Mouse (Mus musculus) embryonic facial prominence, embryonic 15.5 days (tissue): ENCODE results near the gene Rbm46. TPM values are rescaled to one million over a fixed set of nuclear protein-coding genes. Genes with fewer than 3 reads are reported as not detected.

ENCODE experiments used
- ATAC-seq: fragments of 200-750 bp; cut with Nextera tagmentation; 2 replicates; pipeline ENCODE4 v1.8.0; 2017; ENCODE audit warnings: low read depth, moderate TSS enrichment; ENCODE audit not compliant: insufficient number of reproducible peaks, low FRiP score, low TSS enrichment
- H3K27ac ChIP-seq: fragments of 300-500 bp; sonication (generic); replicated peaks from 2 replicates; pipeline ENCODE4 v1.5.1; 2015; ENCODE audit warnings: mild to moderate bottlenecking, inconsistent platforms
- H3K27me3 ChIP-seq: fragments of 300-500 bp; sonication (generic); 2 replicates; pipeline ENCODE4 v1.6.1; 2015; ENCODE audit warnings: inconsistent platforms
- H3K36me3 ChIP-seq: fragments of 300-500 bp; sonication (generic); 2 replicates; pipeline ENCODE4 v1.6.1; 2015; ENCODE audit warnings: mild to moderate bottlenecking, inconsistent platforms
- H3K4me1 ChIP-seq: fragments of 300-500 bp; sonication (generic); 2 replicates; pipeline ENCODE4 v1.6.1; 2015; ENCODE audit warnings: inconsistent platforms
- H3K4me2 ChIP-seq: fragments of 300-500 bp; sonication (generic); replicated peaks from 2 replicates; pipeline ENCODE4 v1.6.1; 2015; ENCODE audit warnings: mild to moderate bottlenecking, inconsistent platforms
- H3K4me3 ChIP-seq: fragments of 300-500 bp; sonication (generic); replicated peaks from 2 replicates; pipeline ENCODE4 v1.5.1; 2015; ENCODE audit warnings: mild to moderate bottlenecking, inconsistent platforms
- H3K9ac ChIP-seq: fragments of 300-500 bp; sonication (generic); 2 replicates; pipeline ENCODE4 v1.6.1; 2015; ENCODE audit warnings: inconsistent platforms
- H3K9me3 ChIP-seq: fragments of 300-500 bp; sonication (generic); replicated peaks from 2 replicates; pipeline ENCODE4 v1.6.1; 2016; ENCODE audit warnings: inconsistent platforms
- WGBS: fragments of 180-500 bp; shearing (Covaris S2); methylation state at CpG from one replicate; pipeline ENCODE4 v1.1.7; 2015; 5-methylcytosine and 5-hydroxymethylcytosine counted together
- polyA plus RNA-seq: library from polyadenylated mRNA; unstranded; fragments of >200 nt; fragmentation: Nextera tagmentation; extraction: Ambion mirVana; gene quantifications from 2 replicates; pipeline ENCODE4 v1.2.1, GENCODE M21; 2015

The Rbm46 gene
- polyA plus RNA-seq, 1 experiment from 2014 or later: 2.9 TPM

GRCm38 (mm10) chr3:82825165-82825564 is 51.1 kb downstream of the Rbm46 start:
- no peak for ATAC-seq
- Histone ChIP-seq H3K9ac (no peak overlapping the region), H3K27ac (no peak overlapping the region), H3K4me3 (no peak overlapping the region), H3K4me1 (no peaks in the 10 kb centered on the region), H3K9me3 (no peaks in the 10 kb centered on the region), H3K36me3 (no peaks in the 10 kb centered on the region), H3K27me3 (no peaks in the 10 kb centered on the region), H3K4me2 (no peak overlapping the region)
- WGBS: 83% methylated on average over 9 of the region's 9 CpGs

- H3K9ac ChIP-seq: no peak overlapping the region
- no peaks in the 10 kb centered on the region for H3K27me3 ChIP-seq
- WGBS: 80% methylated on average over 3 of the region's 3 CpGs
- no peak overlapping the region for H3K4me3 ChIP-seq
- H3K27ac ChIP-seq: no peak overlapping the region
- H3K4me2 ChIP-seq: no peak overlapping the region
- no peaks in the 10 kb centered on the region for H3K9me3 ChIP-seq
- no peaks in the 10 kb centered on the region for H3K36me3 ChIP-seq
- H3K4me1 ChIP-seq: no peaks in the 10 kb centered on the region
- ATAC-seq: no peak
These were observed 64.4 kb downstream of the Rbm46 start for GRCm38 (mm10) chr3:82811851-82812250.

- no peaks in the 10 kb centered on the region for H3K36me3 ChIP-seq
- H3K9ac ChIP-seq: no peak overlapping the region
- H3K4me2 ChIP-seq: no peak overlapping the region
- H3K9me3 ChIP-seq: no peaks in the 10 kb centered on the region
- no peak overlapping the region for H3K4me3 ChIP-seq
- ATAC-seq: no peak
- WGBS: 81% methylated on average over 7 of the region's 7 CpGs
- no peaks in the 10 kb centered on the region for H3K27me3 ChIP-seq
- H3K4me1 ChIP-seq: no peaks in the 10 kb centered on the region
- no peak overlapping the region for H3K27ac ChIP-seq
These were observed 65.8 kb downstream of the Rbm46 start for GRCm38 (mm10) chr3:82810334-82811120.

- no peak for ATAC-seq
- WGBS: 75% methylated on average over 7 of the region's 7 CpGs
- H3K27me3 ChIP-seq: no peaks in the 10 kb centered on the region
- H3K4me2 ChIP-seq: no peak overlapping the region
- H3K36me3 ChIP-seq: no peaks in the 10 kb centered on the region
- no peak overlapping the region for H3K4me3 ChIP-seq
- H3K4me1 ChIP-seq: no peaks in the 10 kb centered on the region
- no peak overlapping the region for H3K27ac ChIP-seq
- H3K9ac ChIP-seq: no peak overlapping the region
- no peaks in the 10 kb centered on the region for H3K9me3 ChIP-seq
These were observed 66.5 kb downstream of the Rbm46 start for GRCm38 (mm10) chr3:82809769-82810168.

- no peaks in the 10 kb centered on the region for H3K9me3 ChIP-seq
- no peak overlapping the region for H3K9ac ChIP-seq
- H3K27ac ChIP-seq: no peak overlapping the region
- H3K4me1 ChIP-seq: no peaks in the 10 kb centered on the region
- no peak overlapping the region for H3K4me2 ChIP-seq
- 74% methylated on average over 1 of the region's 1 CpGs for WGBS
- no peak overlapping the region for H3K4me3 ChIP-seq
- H3K27me3 ChIP-seq: no peaks in the 10 kb centered on the region
- no peak for ATAC-seq
- no peaks in the 10 kb centered on the region for H3K36me3 ChIP-seq
These were observed 67.9 kb downstream of the Rbm46 start for GRCm38 (mm10) chr3:82808323-82808911.

GRCm38 (mm10) chr3:82805291-82805690 is 71.0 kb downstream of the Rbm46 start:
- no peaks in the 10 kb centered on the region for H3K36me3 ChIP-seq
- no peak for ATAC-seq
- no peaks in the 10 kb centered on the region for H3K4me1 ChIP-seq
- WGBS: 69% methylated on average over 7 of the region's 7 CpGs
- H3K9ac ChIP-seq: no peak overlapping the region
- H3K27me3 ChIP-seq: no peaks in the 10 kb centered on the region
- no peak overlapping the region for H3K4me3 ChIP-seq
- no peak overlapping the region for H3K27ac ChIP-seq
- no peaks in the 10 kb centered on the region for H3K9me3 ChIP-seq
- H3K4me2 ChIP-seq: no peak overlapping the region

- Histone ChIP-seq H3K4me1 (no peaks in the 10 kb centered on the region), H3K27ac (no peak overlapping the region), H3K4me2 (no peak overlapping the region), H3K27me3 (no peaks in the 10 kb centered on the region), H3K36me3 (no peaks in the 10 kb centered on the region), H3K9me3 (no peaks in the 10 kb centered on the region), H3K4me3 (no peak overlapping the region), H3K9ac (no peak overlapping the region)
- no peak for ATAC-seq
- 85% methylated on average over 3 of the region's 3 CpGs for WGBS
These were observed 75.8 kb downstream of the Rbm46 start for GRCm38 (mm10) chr3:82800470-82800843.

GRCm38 (mm10) chr3:82799735-82800469 is 76.4 kb downstream of the Rbm46 start:
- no peaks in the 10 kb centered on the region for H3K9me3 ChIP-seq
- no peaks in the 10 kb centered on the region for H3K27me3 ChIP-seq
- H3K36me3 ChIP-seq: no peaks in the 10 kb centered on the region
- H3K4me3 ChIP-seq: no peak overlapping the region
- 81% methylated on average over 4 of the region's 4 CpGs for whole genome bisulfite sequencing
- ATAC-seq: no peak
- H3K27ac ChIP-seq: no peak overlapping the region
- H3K9ac ChIP-seq: no peak overlapping the region
- H3K4me2 ChIP-seq: no peak overlapping the region
- H3K4me1 ChIP-seq: no peaks in the 10 kb centered on the region

GRCm38 (mm10) chr3:82793656-82794055 is 82.6 kb downstream of the Rbm46 start:
- H3K9ac ChIP-seq: no peak overlapping the region
- 53% methylated on average over 1 of the region's 1 CpGs for WGBS
- H3K36me3 ChIP-seq: no peaks in the 10 kb centered on the region
- no peak overlapping the region for H3K4me3 ChIP-seq
- ATAC-seq: no peak
- H3K4me2 ChIP-seq: no peak overlapping the region
- H3K27ac ChIP-seq: no peak overlapping the region
- no peaks in the 10 kb centered on the region for H3K9me3 ChIP-seq
- H3K27me3 ChIP-seq: no peaks in the 10 kb centered on the region
- H3K4me1 ChIP-seq: no peaks in the 10 kb centered on the region

GRCm38 (mm10) chr3:82791663-82792062 is 84.6 kb downstream of the Rbm46 start:
- Histone ChIP-seq H3K36me3 (no peaks in the 10 kb centered on the region), H3K4me3 (no peak overlapping the region), H3K4me2 (no peak overlapping the region), H3K27ac (no peak overlapping the region), H3K9me3 (no peaks in the 10 kb centered on the region), H3K27me3 (no peaks in the 10 kb centered on the region), H3K4me1 (no peaks in the 10 kb centered on the region), H3K9ac (no peak overlapping the region)
- WGBS: 73% methylated on average over 3 of the region's 3 CpGs
- ATAC-seq: no peak
